Mouse (Mus musculus) embryo, embryonic 10 days (tissue): ENCODE results near the gene 4931400O07Rik.

Experiments used
- DNase-seq: peaks from one replicate; pipeline ENCODE4 v3.0.0-alpha.2; 2015; ENCODE audit warnings: low spot score

Gene 4931400O07Rik

DNA sequence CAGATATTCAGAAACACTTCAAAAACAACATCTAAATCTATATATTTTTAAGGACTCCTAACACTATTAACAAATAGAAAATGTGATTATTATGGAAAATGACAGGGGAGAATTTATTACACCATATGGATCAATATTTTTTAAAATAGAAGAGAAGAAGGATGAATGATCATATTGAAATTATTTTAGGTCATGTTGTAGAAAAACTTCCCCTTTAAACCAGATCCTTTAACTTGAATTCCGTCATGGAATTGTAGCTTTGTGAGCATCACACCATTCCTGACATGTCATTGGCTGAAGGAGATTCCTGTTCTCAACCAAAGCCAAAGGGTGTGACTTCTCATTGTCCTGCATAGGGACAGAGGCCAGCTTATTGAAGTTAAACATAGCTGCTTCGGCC lies at the start of gene 4931400O07Rik:
Gene 4931400O07Rik, plus strand, starts transcription at position 301 of the 400 bp plus-strand sequence.
- no peak for DNase-seq
